Mouse (Mus musculus) liver, adult 2 months (tissue): Measurements from ENCODE around the gene Dmac2. TPM values are rescaled to one million over a fixed set of nuclear protein-coding genes. Genes with fewer than 3 reads are reported as not detected.

ENCODE experiments used
- DNase-seq: peaks from one replicate; pipeline ENCODE4 v3.0.0-alpha.2; 2011; ENCODE audit warnings: low read depth, low spot score; ENCODE audit errors: extremely low read depth
- H3K27ac ChIP-seq: fragments of 200-500 bp; replicated peaks from 2 replicates; pipeline ENCODE4 v1.5.1; 2012; ENCODE audit warnings: low read depth, mild to moderate bottlenecking, control low read depth, inconsistent platforms, low read length; ENCODE audit not compliant: insufficient read depth
- H3K27me3 ChIP-seq: fragments of 200-500 bp; 2 replicates; pipeline ENCODE4 v1.6.1; 2012; ENCODE audit warnings: mild to moderate bottlenecking, moderate library complexity, low read length, inconsistent platforms; ENCODE audit not compliant: control insufficient read depth, insufficient read depth
- H3K36me3 ChIP-seq: fragments of 200-500 bp; 2 replicates; pipeline ENCODE4 v1.6.1; 2012; ENCODE audit warnings: low read length, inconsistent platforms; ENCODE audit not compliant: control insufficient read depth, insufficient read depth
- H3K4me1 ChIP-seq: fragments of 200-500 bp; 2 replicates; pipeline ENCODE4 v1.6.1; 2011; ENCODE audit warnings: low read length; ENCODE audit not compliant: control insufficient read depth, insufficient read depth
- H3K4me3 ChIP-seq: fragments of 200-500 bp; 2 replicates; pipeline ENCODE4 v1.5.1; 2011; ENCODE audit warnings: low read depth, mild to moderate bottlenecking, control low read depth, low read length, moderate library complexity; ENCODE audit not compliant: insufficient read depth
- H3K79me2 ChIP-seq: fragments of 200-500 bp; 2 replicates; pipeline ENCODE4 v1.6.1; 2012; ENCODE audit warnings: inconsistent platforms, mild to moderate bottlenecking, low read length, moderate library complexity; ENCODE audit not compliant: control insufficient read depth, insufficient read depth
- H3K9ac ChIP-seq: fragments of 200-500 bp; 2 replicates; pipeline ENCODE4 v1.6.1; 2012; ENCODE audit warnings: low read depth, mild to moderate bottlenecking, control low read depth, inconsistent platforms, low read length
- CTCF ChIP-seq: fragments of 200-500 bp; IDR thresholded peaks from 2 replicates; pipeline ENCODE4 v1.5.1; 2011; ENCODE audit warnings: low read depth, low read length, control low read depth
- POLR2A ChIP-seq: fragments of 200-500 bp; IDR thresholded peaks from 2 replicates; pipeline ENCODE4 v1.6.1; 2011; ENCODE audit warnings: low read length, control low read depth; ENCODE audit not compliant: insufficient read depth; ENCODE audit errors: extremely low read depth
- WGBS: fragments of 180-500 bp; shearing (Covaris S2); methylation state at CpG from one replicate; pipeline ENCODE4 v1.1.7; 2018; 5-methylcytosine and 5-hydroxymethylcytosine counted together
- polyA plus RNA-seq: library from polyadenylated mRNA; depleted of rRNA; stranded (reverse); fragments of >200 nt; gene quantifications from 2 replicates; pipeline ENCODE4 v1.2.3, GENCODE M21; 2012
- total RNA-seq: library from RNA; depleted of rRNA; stranded (reverse); fragments of >200 nt; gene quantifications from 2 replicates; pipeline ENCODE4 v1.2.3, GENCODE M21; 2014

Dmac2 gene
- total and polyA plus RNA-seq, 2 experiments, result 40.7 to 64.0 TPM

DNA sequence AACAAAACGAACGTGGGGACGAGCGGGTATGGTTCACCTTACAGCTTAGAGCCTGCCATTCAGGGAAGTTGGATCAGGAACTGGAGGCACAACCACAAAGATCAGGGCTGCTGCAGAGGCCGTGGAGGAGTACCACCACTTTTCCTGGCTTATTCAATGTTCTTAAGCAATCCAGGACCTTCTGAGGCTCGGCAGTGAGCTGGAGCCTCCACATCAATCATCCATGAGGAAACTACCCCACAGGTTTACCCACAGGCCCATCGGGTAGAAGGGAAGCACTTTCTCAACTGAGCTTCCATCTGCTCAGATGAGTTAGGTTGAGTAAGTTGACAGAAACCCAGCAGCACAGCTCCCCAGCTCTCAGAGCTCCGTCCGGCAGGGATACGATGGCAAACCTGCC lies 39.8 kb upstream of the Dmac2 start:
- no peaks in the 10 kb centered on the region for H3K79me2 ChIP-seq
- H3K27me3 ChIP-seq, result no peaks in the 10 kb centered on the region
- TF ChIP-seq POLR2A (no peak), CTCF (no peak)
- no peak for DNase-seq
- H3K4me3 ChIP-seq, result no peak overlapping the region
- H3K36me3 ChIP-seq, result no peaks in the 10 kb centered on the region
- no peak overlapping the region for H3K9ac ChIP-seq
- no peak overlapping the region for H3K27ac ChIP-seq
- 87% methylated on average over 10 of the region's 10 CpGs for WGBS
- peaks cover 4% of the 10 kb centered on the region; the same call in 1 of the 2 replicates for H3K4me1 ChIP-seq

DNA sequence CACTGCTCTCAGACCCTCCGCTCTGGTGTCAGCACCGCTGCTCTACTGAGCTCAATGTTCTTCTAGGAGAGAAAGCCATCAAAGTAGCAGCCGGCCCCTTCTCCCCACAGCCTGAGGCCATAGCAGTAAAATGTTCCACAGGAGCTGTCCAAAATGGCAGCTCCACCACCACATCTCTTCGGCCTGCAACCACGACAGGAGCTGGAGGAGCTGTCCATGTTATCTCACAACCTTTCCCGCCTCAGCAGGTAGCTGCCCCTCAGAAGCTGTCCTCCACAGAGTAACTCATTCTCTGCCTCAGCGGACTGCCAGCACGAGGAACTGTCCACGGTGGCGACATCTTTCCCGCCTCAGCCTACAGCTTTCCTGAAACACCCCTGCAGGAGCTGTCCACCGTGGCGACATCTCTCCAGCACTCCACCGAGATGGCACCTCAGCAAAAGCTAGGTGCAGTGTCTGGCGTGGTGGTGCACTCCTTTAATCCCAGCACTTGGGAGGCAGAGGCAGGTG lies 36.9 kb upstream of the Dmac2 start:
- TF ChIP-seq POLR2A (no peak), CTCF (no peak)
- WGBS, result 81% methylated on average over 15 of the region's 15 CpGs
- no peaks in the 10 kb centered on the region for H3K36me3 ChIP-seq
- H3K27ac ChIP-seq, result no peak overlapping the region
- H3K4me3 ChIP-seq, result no peak overlapping the region
- no peak overlapping the region for H3K9ac ChIP-seq
- no peaks in the 10 kb centered on the region for H3K79me2 ChIP-seq
- H3K27me3 ChIP-seq, result no peaks in the 10 kb centered on the region
- no peak for DNase-seq
- no peaks in the 10 kb centered on the region for H3K4me1 ChIP-seq

- Histone ChIP-seq H3K9ac (no peak overlapping the region), H3K79me2 (no peaks in the 10 kb centered on the region), H3K36me3 (no peaks in the 10 kb centered on the region), H3K4me1 (no peaks in the 10 kb centered on the region), H3K27me3 (no peaks in the 10 kb centered on the region), H3K27ac (no peak overlapping the region), H3K4me3 (no peak overlapping the region)
- 82% methylated on average over 5 of the region's 5 CpGs for WGBS
- no peak for DNase-seq
- TF ChIP-seq POLR2A, result no peak
- TF ChIP-seq CTCF, result no peak
Observed at GRCm38 (mm10) chr7:25584651-25585050, 34.6 kb upstream of the Dmac2 start.

DNA sequence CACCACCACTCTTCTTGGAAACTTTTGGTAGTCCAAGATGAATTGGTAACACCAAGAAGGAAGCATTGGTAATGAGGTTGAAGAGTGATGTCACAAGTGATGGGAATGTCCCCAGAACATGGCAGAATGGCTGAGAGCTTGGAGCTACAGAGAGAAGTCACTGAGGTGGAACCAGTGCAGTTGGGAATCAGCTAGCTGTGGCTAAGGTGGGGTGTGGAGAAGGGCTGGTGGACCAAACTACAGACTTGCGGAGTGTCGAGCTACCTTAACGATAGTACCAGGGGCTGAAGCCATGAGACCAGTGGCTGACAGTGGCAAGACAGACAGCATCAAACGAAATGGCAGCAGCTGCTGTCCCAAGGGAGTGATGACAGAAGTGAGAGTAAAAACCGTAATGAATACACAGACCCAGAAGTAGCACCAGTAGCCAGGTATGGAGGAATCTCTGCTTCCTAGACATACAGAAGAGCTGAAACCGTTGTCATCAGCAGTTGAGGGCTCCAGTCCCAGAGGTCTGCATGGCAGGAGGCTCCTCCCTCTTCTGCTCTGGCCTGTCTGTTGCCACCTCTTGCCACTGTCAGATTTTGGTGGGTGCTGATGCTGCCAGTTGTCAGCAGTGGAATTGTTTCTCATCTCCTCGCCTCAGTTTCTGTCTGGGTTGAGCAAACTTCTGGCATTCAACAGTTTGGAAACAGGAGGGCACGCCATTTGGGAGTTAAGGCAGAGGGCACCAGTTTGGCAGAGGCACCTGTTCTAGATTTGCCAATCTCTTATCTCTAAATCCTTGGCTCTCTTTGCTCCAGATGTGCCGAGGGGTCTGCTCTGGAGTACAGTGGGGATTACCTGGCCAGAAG lies 33.6 kb upstream of the Dmac2 start:
- no peaks in the 10 kb centered on the region for H3K79me2 ChIP-seq
- DNase-seq, result no peak
- H3K4me1 ChIP-seq, result no peaks in the 10 kb centered on the region
- TF ChIP-seq CTCF, result no peak
- no peak for TF ChIP-seq POLR2A
- whole genome bisulfite sequencing, result 70% methylated on average over 9 of the region's 9 CpGs
- no peak overlapping the region for H3K4me3 ChIP-seq
- no peak overlapping the region for H3K9ac ChIP-seq
- H3K27ac ChIP-seq, result no peak overlapping the region
- no peaks in the 10 kb centered on the region for H3K36me3 ChIP-seq
- H3K27me3 ChIP-seq, result no peaks in the 10 kb centered on the region

DNA sequence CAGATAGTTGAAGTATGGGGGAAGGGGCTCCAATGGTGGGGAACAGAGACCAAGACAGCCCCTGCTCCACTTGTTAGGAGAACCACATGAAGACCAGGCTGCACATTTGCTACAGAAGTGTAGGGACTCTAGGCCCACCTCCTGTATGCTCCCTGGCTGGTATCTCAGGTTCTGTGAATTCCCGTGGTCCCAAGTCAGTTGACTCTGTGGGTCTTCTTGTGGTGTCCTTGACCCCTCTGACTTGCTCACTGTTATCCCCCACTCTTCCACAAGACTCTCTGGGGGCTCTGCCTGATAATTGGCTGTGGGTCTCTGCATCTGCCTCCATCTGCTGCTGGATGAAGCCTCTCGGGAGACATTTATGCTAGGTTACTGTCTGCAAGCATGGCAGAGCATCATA lies 28.0 kb upstream of the Dmac2 start:
- Histone ChIP-seq H3K4me1 (no peaks in the 10 kb centered on the region), H3K79me2 (no peaks in the 10 kb centered on the region), H3K27me3 (no peaks in the 10 kb centered on the region), H3K9ac (no peak overlapping the region), H3K36me3 (no peaks in the 10 kb centered on the region), H3K27ac (no peak overlapping the region), H3K4me3 (no peak overlapping the region)
- WGBS, result 89% methylated on average over 2 of the region's 2 CpGs
- no peak for TF ChIP-seq CTCF
- TF ChIP-seq POLR2A, result no peak
- DNase-seq, result no peak

DNA sequence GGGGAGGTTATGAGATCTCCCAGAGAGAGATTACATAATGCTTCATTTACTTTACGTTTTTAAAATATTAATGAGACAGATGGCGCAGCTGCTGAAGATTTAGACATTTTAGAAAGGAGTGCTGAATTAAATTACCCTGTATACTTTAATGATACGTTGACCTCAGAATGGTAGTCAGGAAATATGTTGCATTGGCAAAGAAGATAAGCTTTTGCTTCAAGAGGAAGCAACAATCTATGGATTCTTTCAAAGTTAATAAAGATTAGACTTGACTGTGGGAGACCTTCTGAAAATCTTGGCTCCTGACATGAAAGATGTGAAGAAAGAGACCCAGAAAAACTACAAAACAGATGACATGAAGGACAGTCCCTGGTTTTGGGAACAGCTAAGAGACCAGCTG lies 25.4 kb upstream of the Dmac2 start:
- Histone ChIP-seq H3K36me3 (no peaks in the 10 kb centered on the region), H3K27me3 (no peaks in the 10 kb centered on the region), H3K4me3 (no peak overlapping the region), H3K79me2 (no peaks in the 10 kb centered on the region), H3K27ac (no peak overlapping the region), H3K9ac (no peak overlapping the region), H3K4me1 (no peaks in the 10 kb centered on the region)
- no peak for TF ChIP-seq POLR2A
- no peak for TF ChIP-seq CTCF
- DNase-seq, result no peak
- WGBS, result 70% methylated on average over 3 of the region's 3 CpGs
